Mouse (Mus musculus) spleen, adult 12 weeks (tissue): ENCODE measurements around the gene Pcgf1.

Experiments
- DNase-seq: peaks from one replicate; pipeline ENCODE4 v3.0.0; 2022; ENCODE audit warnings: low spot score

Pcgf1 gene

GRCm38 (mm10) chr6:83066441-83066840, 11.2 kb upstream of the Pcgf1 start:
- no peak for DNase-seq

GRCm38 (mm10) chr6:83068221-83068620, 9.4 kb upstream of the Pcgf1 start:
- no peak for DNase-seq

GRCm38 (mm10) chr6:83068706-83069487, 8.8 kb upstream of the Pcgf1 start:
- no peak for DNase-seq

GRCm38 (mm10) chr6:83069488-83070246, 8.0 kb upstream of the Pcgf1 start:
- DNase-seq = no peak

- DNase-seq = no peak
Measured at GRCm38 (mm10) chr6:83070247-83070310, 7.6 kb upstream of the Pcgf1 start, which contains the start of gene Tlx2. Gene Tlx2, minus strand, starts transcription at chr6:83070293.

GRCm38 (mm10) chr6:83070311-83071219, 7.1 kb upstream of the Pcgf1 start:
- DNase-seq = peak; percentile 15

GRCm38 (mm10) chr6:83071220-83071619, 6.4 kb upstream of the Pcgf1 start:
- no peak for DNase-seq

- DNase-seq = no peak
Measured at GRCm38 (mm10) chr6:83074979-83075378, 2.7 kb upstream of the Pcgf1 start.

GRCm38 (mm10) chr6:83078324-83078858, 722 bp downstream of the Pcgf1 start:
- DNase-seq = peak; percentile 100

- DNase-seq = no peak
Measured at GRCm38 (mm10) chr6:83080210-83080609, 2.5 kb downstream of the Pcgf1 start.

- DNase-seq = no peak
Measured at GRCm38 (mm10) chr6:83083497-83083896, 5.8 kb downstream of the Pcgf1 start.

GRCm38 (mm10) chr6:83084477-83084876, 6.8 kb downstream of the Pcgf1 start:
- DNase-seq = no peak

- no peak for DNase-seq
Measured at GRCm38 (mm10) chr6:83086121-83087035, 8.7 kb downstream of the Pcgf1 start, which contains the start of gene Lbx2. Gene Lbx2, plus strand, starts transcription at chr6:83086367.

GRCm38 (mm10) chr6:83087205-83087925, 9.7 kb downstream of the Pcgf1 start:
- no peak for DNase-seq

GRCm38 (mm10) chr6:83087926-83088260, 10.2 kb downstream of the Pcgf1 start:
- no peak for DNase-seq

- DNase-seq = no peak
Measured at GRCm38 (mm10) chr6:83092416-83093127, 14.9 kb downstream of the Pcgf1 start.

- DNase-seq = no peak
Measured at GRCm38 (mm10) chr6:83095968-83096367, 18.3 kb downstream of the Pcgf1 start.

GRCm38 (mm10) chr6:83098411-83098810, 20.7 kb downstream of the Pcgf1 start:
- no peak for DNase-seq

GRCm38 (mm10) chr6:83101316-83101687, 23.6 kb downstream of the Pcgf1 start, which contains the start of the genes Ccdc142 and Gm42688:
Gene Ccdc142, plus strand, starts transcription at chr6:83101601.
Gene Gm42688, plus strand, starts transcription at chr6:83101617.
- peak; percentile 77 for DNase-seq
